Comparison of ENCODE assay signal across 7 mouse cellular contexts in the genomic region with DNA sequence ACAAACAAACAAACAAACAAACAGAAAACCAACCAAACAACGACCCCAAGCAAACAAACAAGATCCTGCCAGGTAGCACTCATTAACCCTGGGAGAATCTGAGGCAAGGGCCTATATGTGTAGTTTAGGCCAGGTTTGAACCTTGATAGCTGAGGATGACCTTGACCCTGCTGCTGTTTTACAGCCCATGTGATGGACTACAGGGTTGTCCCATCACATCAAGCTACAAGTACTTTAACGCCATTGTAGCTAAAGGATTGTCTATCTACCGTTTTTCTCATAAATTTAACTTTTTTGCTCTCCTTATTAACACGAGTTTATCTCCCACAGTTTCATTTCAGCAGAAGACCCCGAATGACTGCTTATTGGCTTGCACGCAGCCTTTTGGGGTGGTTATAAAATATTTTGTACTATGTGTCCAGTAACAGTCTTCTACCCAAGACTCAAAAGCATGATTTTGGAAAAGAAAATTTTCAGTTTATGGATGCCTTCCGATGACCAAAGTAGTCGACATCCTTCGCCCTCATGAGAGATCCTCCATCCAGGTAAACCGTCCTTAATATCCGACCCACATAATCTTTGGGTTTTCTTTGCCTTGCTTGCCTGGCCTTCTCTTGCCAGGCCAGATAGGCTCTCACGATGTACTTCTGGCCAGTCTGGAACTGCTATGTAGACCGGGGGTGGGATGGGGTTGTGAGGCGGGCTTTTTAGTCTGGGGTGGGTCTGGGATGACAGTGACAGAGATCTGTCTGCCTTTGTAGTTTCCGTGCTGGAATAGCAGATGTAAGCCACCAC. TPM values are rescaled to one million over a fixed set of nuclear protein-coding genes. Genes with fewer than 3 reads are reported as not detected.
DNase-seq lines count a peak whose midpoint lies in the region; ATAC-seq lines count a peak whose summit lies in the region.

No protein-coding gene starts in this region.

- H3K9ac ChIP-seq in lung, embryonic 16.5 days (ENCODE audit: low read length) = peak overlapping the region; percentile 57; the same call in 1 of the 2 replicates
- H3K9ac ChIP-seq in forebrain, embryonic 13.5 days = peak overlapping the region; percentile 57
- no peak overlapping the region for H3K9ac ChIP-seq in limb, embryonic 15.5 days
- H3K9ac ChIP-seq in stomach, embryonic 16.5 days (ENCODE audit: low read length) = peak overlapping the region; percentile 52

- H3K9me3 ChIP-seq in lung, embryonic 16.5 days (ENCODE audit: control insufficient read depth, low read length) = no peaks in the 10 kb centered on the region
- no peaks in the 10 kb centered on the region for H3K9me3 ChIP-seq in forebrain, embryonic 13.5 days (replicated peaks)
- no peaks in the 10 kb centered on the region for H3K9me3 ChIP-seq in limb, embryonic 15.5 days
- H3K9me3 ChIP-seq in stomach, embryonic 16.5 days (replicated peaks; ENCODE audit: control insufficient read depth, low read length) = no peaks in the 10 kb centered on the region

- H3K36me3 ChIP-seq in lung, embryonic 16.5 days (ENCODE audit: control insufficient read depth, insufficient read depth, low read length) = no peaks in the 10 kb centered on the region
- H3K36me3 ChIP-seq in forebrain, embryonic 13.5 days (ENCODE audit: poor library complexity, severe bottlenecking) = no peaks in the 10 kb centered on the region
- H3K36me3 ChIP-seq in limb, embryonic 15.5 days = no peaks in the 10 kb centered on the region
- no peaks in the 10 kb centered on the region for H3K36me3 ChIP-seq in stomach, embryonic 16.5 days (ENCODE audit: control insufficient read depth, insufficient read depth, low read length)

- 0 out of 2 replicates have a peak overlapping the region, but pooled peaks have one; percentile 22 for H3K27ac ChIP-seq in lung, embryonic 16.5 days (ENCODE audit: low read length)
- no peak overlapping the region for H3K27ac ChIP-seq in forebrain, embryonic 13.5 days
- H3K27ac ChIP-seq in limb, embryonic 15.5 days = 0 out of 2 replicates have a peak overlapping the region, but pooled peaks have one; percentile 27
- H3K27ac ChIP-seq in stomach, embryonic 16.5 days (ENCODE audit: low read length) = no peak overlapping the region

- 47% methylated on average over 15 of the region's 15 CpGs for WGBS in lung, embryonic 16.5 days
- WGBS in forebrain, embryonic 13.5 days = 52% methylated on average over 15 of the region's 15 CpGs
- 46% methylated on average over 15 of the region's 15 CpGs for WGBS in limb, embryonic 15.5 days
- WGBS in stomach, embryonic 16.5 days = 48% methylated on average over 15 of the region's 15 CpGs

- H3K27me3 ChIP-seq in lung, embryonic 16.5 days (ENCODE audit: control insufficient read depth, insufficient read depth, low read depth, low read length) = no peaks in the 10 kb centered on the region
- no peaks in the 10 kb centered on the region for H3K27me3 ChIP-seq in forebrain, embryonic 13.5 days
- no peaks in the 10 kb centered on the region for H3K27me3 ChIP-seq in limb, embryonic 15.5 days
- H3K27me3 ChIP-seq in stomach, embryonic 16.5 days (ENCODE audit: control insufficient read depth, insufficient read depth, low read length) = no peaks in the 10 kb centered on the region

- H3K4me2 ChIP-seq in lung, embryonic 16.5 days (ENCODE audit: low read depth, low read length) = peak overlapping the region; percentile 60
- peak overlapping the region; percentile 60 for H3K4me2 ChIP-seq in forebrain, embryonic 13.5 days
- peak overlapping the region; percentile 52 for H3K4me2 ChIP-seq in limb, embryonic 15.5 days
- peak overlapping the region; percentile 59 for H3K4me2 ChIP-seq in stomach, embryonic 16.5 days (ENCODE audit: low read depth, low read length)

- no peak for ATAC-seq in lung, embryonic 16.5 days (ENCODE audit: low read depth)
- ATAC-seq in forebrain, embryonic 13.5 days = no peak
- no peak for ATAC-seq in limb, embryonic 15.5 days (ENCODE audit: insufficient number of reproducible peaks, low FRiP score, low TSS enrichment, low read depth)
- no peak for ATAC-seq in stomach, embryonic 16.5 days (ENCODE audit: insufficient read depth, low FRiP score)

- DNase-seq in lung, postnatal 4 days = no peak
- no peak for DNase-seq in right cerebral cortex, postnatal 14 days
- no peak for DNase-seq in right cerebral cortex, adult 18-20 months

- peaks cover 4% of the 10 kb centered on the region for H3K4me1 ChIP-seq in lung, embryonic 16.5 days (replicated peaks; ENCODE audit: control insufficient read depth, insufficient read depth, low read length)
- peaks cover 10% of the 10 kb centered on the region; the same call in 1 of the 2 replicates for H3K4me1 ChIP-seq in forebrain, embryonic 13.5 days
- peaks cover 2% of the 10 kb centered on the region; the same call in 1 of the 2 replicates for H3K4me1 ChIP-seq in limb, embryonic 15.5 days
- peaks cover 3% of the 10 kb centered on the region for H3K4me1 ChIP-seq in stomach, embryonic 16.5 days (ENCODE audit: control insufficient read depth, insufficient read depth, low read length)

- peak overlapping the region; percentile 37 for H3K4me3 ChIP-seq in lung, embryonic 16.5 days (ENCODE audit: low read length)
- peak overlapping the region; percentile 50 for H3K4me3 ChIP-seq in forebrain, embryonic 13.5 days
- peak overlapping the region; percentile 51 for H3K4me3 ChIP-seq in limb, embryonic 15.5 days
- H3K4me3 ChIP-seq in stomach, embryonic 16.5 days (replicated peaks; ENCODE audit: low read length) = peak overlapping the region; percentile 69

RNA-seq across cellular contexts. Expression of a gene that starts 14.8 kb away (rescaled TPM):
- 4.3 and 8.4 TPM in 2 replicates for polyA plus RNA-seq in lung, embryonic 16.5 days (2015; fragmentation: Nextera tagmentation; extraction: Ambion mirVana)
- 5.2 and 6.4 TPM in 2 replicates for polyA plus RNA-seq in forebrain, embryonic 13.5 days (2015; fragmentation: Nextera tagmentation; extraction: Ambion mirVana)
- polyA plus RNA-seq in limb, embryonic 15.5 days (2015; fragmentation: Nextera tagmentation; extraction: Ambion mirVana) = 4.8 and 6.3 TPM in 2 replicates
- 5.7 and 6.3 TPM in 2 replicates for polyA plus RNA-seq in stomach, embryonic 16.5 days (2015; fragmentation: Nextera tagmentation; extraction: Ambion mirVana)

RNA-seq across cellular contexts. Expression of a gene that starts 17.7 kb away (rescaled TPM):
- 7.1 and 8.0 TPM in 2 replicates for polyA plus RNA-seq in lung, embryonic 16.5 days (2015; fragmentation: Nextera tagmentation; extraction: Ambion mirVana)
- polyA plus RNA-seq in forebrain, embryonic 13.5 days (2015; fragmentation: Nextera tagmentation; extraction: Ambion mirVana) = 9.5 and 10.0 TPM in 2 replicates
- polyA plus RNA-seq in limb, embryonic 15.5 days (2015; fragmentation: Nextera tagmentation; extraction: Ambion mirVana) = 4.1 and 7.5 TPM in 2 replicates
- polyA plus RNA-seq in stomach, embryonic 16.5 days (2015; fragmentation: Nextera tagmentation; extraction: Ambion mirVana) = 0.74 and 3.1 TPM in 2 replicates

RNA-seq across cellular contexts. Expression of a gene that starts 19.2 kb away (rescaled TPM):
- 5.6 and 6.2 TPM in 2 replicates for polyA plus RNA-seq in lung, embryonic 16.5 days (2015; fragmentation: Nextera tagmentation; extraction: Ambion mirVana)
- polyA plus RNA-seq in forebrain, embryonic 13.5 days (2015; fragmentation: Nextera tagmentation; extraction: Ambion mirVana) = 10.0 and 11.6 TPM in 2 replicates
- 3.4 and 5.4 TPM in 2 replicates for polyA plus RNA-seq in limb, embryonic 15.5 days (2015; fragmentation: Nextera tagmentation; extraction: Ambion mirVana)
- polyA plus RNA-seq in stomach, embryonic 16.5 days (2015; fragmentation: Nextera tagmentation; extraction: Ambion mirVana) = 4.7 and 6.1 TPM in 2 replicates

RNA-seq across cellular contexts. Expression of a gene that starts 27.2 kb away (rescaled TPM):
- 1.3 and 2.0 TPM in 2 replicates for polyA plus RNA-seq in lung, embryonic 16.5 days (2015; fragmentation: Nextera tagmentation; extraction: Ambion mirVana)
- 0.76 and 0.97 TPM in 2 replicates for polyA plus RNA-seq in forebrain, embryonic 13.5 days (2015; fragmentation: Nextera tagmentation; extraction: Ambion mirVana)
- polyA plus RNA-seq in limb, embryonic 15.5 days (2015; fragmentation: Nextera tagmentation; extraction: Ambion mirVana) = 0.77 and 0.83 TPM in 2 replicates
- 1.1 and 1.4 TPM in 2 replicates for polyA plus RNA-seq in stomach, embryonic 16.5 days (2015; fragmentation: Nextera tagmentation; extraction: Ambion mirVana)

RNA-seq across cellular contexts. Expression of a gene that starts 27.4 kb away (rescaled TPM):
- polyA plus RNA-seq in lung, embryonic 16.5 days (2015; fragmentation: Nextera tagmentation; extraction: Ambion mirVana) = 0.20 and 0.28 TPM in 2 replicates
- polyA plus RNA-seq in forebrain, embryonic 13.5 days (2015; fragmentation: Nextera tagmentation; extraction: Ambion mirVana) = 0.08 and 0.21 TPM in 2 replicates
- 0.61 and 0.67 TPM in 2 replicates for polyA plus RNA-seq in limb, embryonic 15.5 days (2015; fragmentation: Nextera tagmentation; extraction: Ambion mirVana)
- 0.14 and 0.28 TPM in 2 replicates for polyA plus RNA-seq in stomach, embryonic 16.5 days (2015; fragmentation: Nextera tagmentation; extraction: Ambion mirVana)

Comparison
In these comparisons a context has a peak if more than half of its experiments do, and no peak if none do; other contexts are left out.
1. H3K27ac ChIP-seq: peak in lung, embryonic 16.5 days (single experiment) and limb, embryonic 15.5 days (single experiment); none in forebrain, embryonic 13.5 days (single experiment) and stomach, embryonic 16.5 days (single experiment).
2. Peak in every context shown above with its lines, with median percentiles within 50 percentile points of each other: H3K4me2 ChIP-seq and H3K4me3 ChIP-seq.